Mouse (Mus musculus) liver, postnatal 0 days (tissue): ENCODE results near the gene Mgat4e.

Source experiments
- CTCF ChIP-seq: sonication (generic); IDR thresholded peaks from 2 replicates; pipeline ENCODE4 v1.5.1; 2016; ENCODE audit warnings: antibody characterized with exemption, low read depth
- EP300 ChIP-seq: IDR thresholded peaks from 2 replicates; pipeline ENCODE4 v1.6.1; 2016; ENCODE audit warnings: antibody characterized with exemption, low read depth, mild to moderate bottlenecking

DNA sequence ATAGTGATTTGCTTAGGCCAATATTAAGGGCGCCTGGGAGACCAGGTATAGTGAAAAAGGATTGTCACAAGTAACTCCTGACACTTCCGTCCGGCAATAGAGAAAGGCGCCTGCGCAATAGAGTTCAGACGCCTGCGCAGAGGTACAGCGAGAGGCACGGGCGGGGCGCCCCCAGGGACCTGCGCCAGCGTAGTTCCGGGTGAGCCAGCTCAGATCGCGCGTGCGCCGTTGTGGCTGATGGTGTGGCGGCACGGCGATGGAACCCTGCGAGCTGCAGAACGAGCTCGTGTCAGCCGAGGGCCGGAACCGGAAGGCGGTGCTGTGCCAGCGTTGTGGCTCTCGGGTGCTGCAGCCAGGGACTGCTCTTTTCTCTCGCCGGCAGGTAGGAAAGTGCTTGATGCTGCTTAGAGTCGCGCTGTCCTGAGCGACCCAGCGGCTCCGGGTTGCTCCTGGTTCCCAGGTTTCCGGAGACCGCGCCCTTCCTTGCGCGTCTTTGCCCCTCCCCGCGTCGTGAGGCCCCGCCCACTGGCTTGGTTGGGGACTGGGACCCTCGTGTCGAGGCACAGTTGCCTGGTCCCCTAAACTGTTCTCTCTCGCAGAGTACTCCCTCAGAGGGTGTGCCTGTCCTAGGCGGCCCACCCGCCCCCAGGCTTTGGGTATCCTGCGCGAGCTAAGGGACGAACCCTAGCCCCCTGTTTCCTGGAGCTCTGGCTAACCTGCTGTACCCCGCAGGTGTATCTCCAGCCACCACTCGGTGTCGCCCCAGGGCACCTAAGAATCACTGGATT lies 54.9 kb downstream of the Mgat4e start, which contains the start of gene Rabif:
- TF ChIP-seq EP300 (no peak), CTCF (peak; percentile 73)
